Mouse (Mus musculus) heart, postnatal 0 days (tissue): ENCODE measurements around the gene Xrcc3. TPM values are rescaled to one million over a fixed set of nuclear protein-coding genes. Genes with fewer than 3 reads are reported as not detected.

Experiments
- ATAC-seq: fragments of 200-750 bp; cut with Nextera tagmentation; 2 replicates; pipeline ENCODE4 v1.8.0; 2017; ENCODE audit warnings: low read depth, moderate number of reproducible peaks, moderate library complexity; ENCODE audit not compliant: insufficient read depth
- DNase-seq: peaks from one replicate; pipeline ENCODE4 v3.0.0-alpha.2; 2016; ENCODE audit warnings: low spot score
- H3K27ac ChIP-seq: fragments of 300-500 bp; sonication (generic); 2 replicates; pipeline ENCODE4 v1.5.1; 2014; ENCODE audit warnings: low read depth, mild to moderate bottlenecking
- H3K27me3 ChIP-seq: fragments of 300-500 bp; sonication (generic); 2 replicates; pipeline ENCODE4 v1.6.1; 2014; ENCODE audit warnings: low read length, mixed read lengths; ENCODE audit not compliant: control insufficient read depth, insufficient read depth
- H3K36me3 ChIP-seq: fragments of 300-500 bp; sonication (generic); replicated peaks from 2 replicates; pipeline ENCODE4 v1.6.1; 2014; ENCODE audit warnings: low read length, mixed read lengths; ENCODE audit not compliant: control insufficient read depth, insufficient read depth
- H3K4me1 ChIP-seq: fragments of 300-500 bp; sonication (generic); 2 replicates; pipeline ENCODE4 v1.6.1; 2014; ENCODE audit warnings: antibody characterized with exemption; ENCODE audit not compliant: control insufficient read depth, insufficient read depth
- H3K4me2 ChIP-seq: fragments of 300-500 bp; sonication (generic); 2 replicates; pipeline ENCODE4 v1.6.1; 2014; ENCODE audit warnings: low read depth, mild to moderate bottlenecking, low read length, moderate library complexity
- H3K4me3 ChIP-seq: fragments of 300-500 bp; sonication (generic); 2 replicates; pipeline ENCODE4 v1.5.1; 2014; ENCODE audit warnings: low read depth, low read length
- H3K9ac ChIP-seq: fragments of 300-500 bp; sonication (generic); replicated peaks from 2 replicates; pipeline ENCODE4 v1.6.1; 2014; ENCODE audit warnings: low read depth, low read length, mixed read lengths
- H3K9me3 ChIP-seq: fragments of 300-500 bp; sonication (generic); replicated peaks from 2 replicates; pipeline ENCODE4 v1.6.1; 2016; ENCODE audit warnings: low read length; ENCODE audit not compliant: control insufficient read depth
- CTCF ChIP-seq: IDR thresholded peaks from 2 replicates; pipeline ENCODE4 v1.5.1; 2016; ENCODE audit warnings: antibody characterized with exemption, control low read depth, low read depth
- EP300 ChIP-seq: IDR thresholded peaks from 2 replicates; pipeline ENCODE4 v1.6.1; 2016; ENCODE audit warnings: antibody characterized with exemption, low read depth
- WGBS: fragments of 180-500 bp; shearing (Covaris S2); extraction: QIAGEN DNeasy Blood & Tissue Kit; methylation state at CpG from one replicate; pipeline ENCODE4 v1.1.7; 2014; 5-methylcytosine and 5-hydroxymethylcytosine counted together
- polyA plus RNA-seq: library from polyadenylated mRNA; unstranded; fragments of >200 nt; fragmentation: Nextera tagmentation; extraction: Ambion mirVana; gene quantifications from 2 replicates; pipeline ENCODE4 v1.2.1, GENCODE M21; 2015
- total RNA-seq: library from RNA; depleted of rRNA; stranded (reverse); fragments of >200 nt; gene quantifications from 2 replicates; pipeline ENCODE4 v1.2.3, GENCODE M21; 2014; ENCODE audit warnings: low replicate concordance

The Xrcc3 gene
- total and polyA plus RNA-seq, 2 experiments from 2014 or later, result 1.6 to 40.9 TPM

GRCm38 (mm10) chr12:111758381-111759175, 55.1 kb downstream of the Xrcc3 start, which contains the start of gene Klc1:
Gene Klc1, plus strand, starts transcription at chr12:111758849.
- Histone ChIP-seq H3K4me2 (peak within 1 kb of the TSS; percentile 89), H3K4me1 (peaks cover 17% of the 10 kb centered on the region), H3K36me3 (peaks cover 7% of the 10 kb centered on the region), H3K9ac (peak within 1 kb of the TSS; percentile 90), H3K27ac (peak within 1 kb of the TSS; percentile 92), H3K4me3 (peak within 1 kb of the TSS; percentile 84), H3K27me3 (no peaks in the 10 kb centered on the region), H3K9me3 (no peaks in the 10 kb centered on the region)
- 1% methylated on average over 64 of the region's 85 CpGs for WGBS
- ATAC-seq, result peak; percentile 68
- no peak for TF ChIP-seq CTCF
- TF ChIP-seq EP300, result no peak
- DNase-seq, result no peak

- WGBS, result 64% methylated on average over 10 of the region's 10 CpGs
- TF ChIP-seq EP300 (no peak), CTCF (no peak)
- Histone ChIP-seq H3K4me2 (peak overlapping the region; percentile 89), H3K27me3 (no peaks in the 10 kb centered on the region), H3K4me1 (peaks cover 20% of the 10 kb centered on the region), H3K4me3 (peak overlapping the region; percentile 84), H3K9ac (peak overlapping the region; percentile 90), H3K27ac (peak overlapping the region; percentile 92), H3K36me3 (peaks cover 3% of the 10 kb centered on the region), H3K9me3 (no peaks in the 10 kb centered on the region)
- ATAC-seq (no peak), DNase-seq (no peak)
Observed at GRCm38 (mm10) chr12:111757561-111758325, 55.9 kb downstream of the Xrcc3 start.

DNA sequence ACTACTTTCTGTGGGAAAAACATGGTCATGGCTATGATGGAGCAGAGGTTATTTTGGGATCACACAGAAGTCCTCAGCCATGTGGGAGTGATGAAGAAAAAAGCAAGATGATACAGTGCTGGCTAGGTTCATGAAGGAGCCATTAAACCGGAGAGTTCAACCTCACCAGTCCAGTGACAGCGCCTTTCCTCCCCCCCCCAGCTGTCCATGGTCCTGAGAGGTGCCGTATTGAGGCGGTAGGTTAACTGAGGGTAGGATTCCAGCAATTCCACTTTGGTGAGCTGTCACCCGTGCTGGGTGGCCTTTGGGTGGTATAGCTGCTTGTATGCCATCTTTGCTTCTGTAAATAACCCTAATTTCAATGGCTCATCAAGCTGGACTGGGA, 57.0 kb downstream of the Xrcc3 start:
- TF ChIP-seq CTCF (no peak), EP300 (no peak)
- no peak overlapping the region for H3K27ac ChIP-seq
- DNase-seq (no peak), ATAC-seq (no peak)
- H3K4me3 ChIP-seq, result no peak overlapping the region
- H3K27me3 ChIP-seq, result no peaks in the 10 kb centered on the region
- H3K36me3 ChIP-seq, result no peaks in the 10 kb centered on the region
- WGBS, result 31% methylated on average over 5 of the region's 5 CpGs
- no peak overlapping the region for H3K9ac ChIP-seq
- H3K4me2 ChIP-seq, result no peak overlapping the region
- no peaks in the 10 kb centered on the region for H3K9me3 ChIP-seq
- peaks cover 20% of the 10 kb centered on the region for H3K4me1 ChIP-seq

DNA sequence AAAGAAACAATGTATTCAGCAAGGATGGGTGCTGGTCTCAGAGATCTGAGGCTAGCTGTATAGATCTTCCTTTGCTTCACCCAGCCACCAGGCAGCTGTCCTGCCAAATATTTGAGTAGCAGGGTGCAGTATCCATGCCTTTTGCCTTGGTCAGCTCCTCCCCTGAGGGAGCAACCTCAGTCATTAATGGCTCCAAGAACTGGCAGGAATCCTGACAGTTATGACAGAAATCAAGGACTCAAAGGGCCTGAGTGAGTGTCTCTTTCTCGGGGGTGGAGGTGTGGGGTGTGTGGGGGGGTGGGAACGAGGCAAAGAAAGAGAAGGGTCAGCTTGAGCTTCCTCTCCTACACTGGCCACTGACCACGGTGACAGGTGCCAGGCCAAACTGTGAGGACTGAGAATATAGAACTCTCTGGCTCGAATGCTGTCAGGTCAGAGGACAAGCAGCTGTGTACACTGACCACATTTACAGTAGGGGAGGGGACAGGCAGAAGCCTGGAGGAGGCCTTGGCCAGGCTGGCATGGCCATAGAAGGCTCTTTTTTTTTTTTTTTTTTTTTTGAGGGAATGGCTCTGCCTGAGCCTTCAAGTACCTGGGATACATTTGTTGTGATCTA, 57.5 kb downstream of the Xrcc3 start:
- H3K36me3 ChIP-seq, result no peaks in the 10 kb centered on the region
- H3K4me2 ChIP-seq, result no peak overlapping the region
- ATAC-seq (no peak), DNase-seq (no peak)
- H3K9ac ChIP-seq, result no peak overlapping the region
- H3K27me3 ChIP-seq, result no peaks in the 10 kb centered on the region
- H3K27ac ChIP-seq, result no peak overlapping the region
- WGBS, result 46% methylated on average over 4 of the region's 4 CpGs
- H3K9me3 ChIP-seq, result no peaks in the 10 kb centered on the region
- TF ChIP-seq CTCF (no peak), EP300 (no peak)
- H3K4me1 ChIP-seq, result peaks cover 20% of the 10 kb centered on the region
- no peak overlapping the region for H3K4me3 ChIP-seq

DNA sequence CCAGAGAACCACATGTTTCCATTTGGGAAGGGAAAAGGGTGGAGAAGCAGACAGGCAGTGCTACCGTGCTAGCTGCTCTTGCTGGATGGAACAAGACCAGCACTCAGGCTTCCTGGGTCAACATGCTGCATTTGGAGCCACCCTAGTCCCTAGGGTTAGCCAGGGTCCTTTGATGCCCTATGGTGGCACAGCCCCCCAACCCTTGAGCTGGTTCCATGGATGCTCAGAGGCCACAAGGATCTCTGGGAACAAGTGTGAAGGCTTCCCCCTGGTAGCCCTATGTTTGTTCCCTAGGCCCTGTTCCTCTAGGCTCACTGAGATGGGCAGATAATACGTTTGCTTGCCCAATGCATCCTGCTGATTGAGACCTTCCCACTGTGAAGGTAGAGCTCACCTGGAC, 58.4 kb downstream of the Xrcc3 start:
- WGBS, result 44% methylated on average over 2 of the region's 2 CpGs
- no peak overlapping the region for H3K4me2 ChIP-seq
- peaks cover 18% of the 10 kb centered on the region for H3K4me1 ChIP-seq
- no peak for DNase-seq
- TF ChIP-seq EP300 (no peak), CTCF (no peak)
- H3K36me3 ChIP-seq, result no peaks in the 10 kb centered on the region
- H3K27me3 ChIP-seq, result no peaks in the 10 kb centered on the region
- ATAC-seq, result no peak
- no peak overlapping the region for H3K9ac ChIP-seq
- H3K4me3 ChIP-seq, result no peak overlapping the region
- H3K27ac ChIP-seq, result no peak overlapping the region
- H3K9me3 ChIP-seq, result no peaks in the 10 kb centered on the region
